Mouse (Mus musculus) adrenal gland, adult (tissue): ENCODE measurements around the gene Shroom4.
A peak's percentile ranks its signal among the peaks of the same experiment; 100 is the strongest.

Source experiments
- DNase-seq, 2 experiments: peaks; one replicate each; pipeline ENCODE4 v3.0.0; 2022 to 2023; ENCODE audit warnings: low spot score in 1 of 2; ENCODE audit not compliant: inconsistent age in 2 of 2

Shroom4 gene

GRCm38 (mm10) chrX:6490433-6490832 lies 90.8 kb downstream of the Shroom4 start:
- DNase-seq: no peak

DNA sequence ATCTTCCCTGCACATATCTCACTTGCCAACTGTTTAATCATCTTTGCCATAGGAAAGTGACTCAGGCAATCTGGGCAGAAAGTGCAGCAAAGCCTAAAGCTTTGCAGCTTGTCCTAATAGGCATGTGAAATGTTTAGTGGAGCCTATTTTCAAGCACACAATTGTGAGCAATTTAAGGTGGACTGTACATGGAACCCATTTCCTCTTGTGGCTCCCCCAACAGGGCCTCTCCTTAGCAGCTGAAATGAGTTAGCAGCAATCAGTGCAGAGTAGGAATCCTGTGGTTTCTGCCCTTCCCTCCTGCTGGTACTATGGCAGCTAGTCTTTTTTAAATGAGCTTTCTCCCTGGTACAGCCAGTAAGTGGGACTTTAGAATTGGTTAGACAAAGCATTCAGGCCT lies 95.8 kb downstream of the Shroom4 start:
- no peak for DNase-seq

DNA sequence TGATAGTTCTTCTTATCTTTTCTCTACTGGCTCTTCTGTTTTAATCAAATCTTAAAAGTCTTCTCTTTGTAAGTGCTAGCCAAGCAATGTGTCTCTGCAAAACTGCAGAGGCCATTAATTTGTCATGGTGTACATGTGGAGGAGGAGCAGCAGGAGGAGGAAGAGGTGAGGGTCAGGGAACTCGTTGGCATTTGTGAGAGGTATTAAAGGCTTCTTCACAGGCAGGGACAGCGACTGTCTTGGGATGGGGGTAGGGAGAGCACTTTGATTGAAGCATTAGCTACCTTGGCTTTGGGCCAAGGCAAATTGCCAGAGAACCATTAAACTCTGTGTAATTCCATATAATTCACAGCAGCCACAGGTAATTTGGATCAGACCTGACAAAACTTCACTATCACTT lies 96.7 kb downstream of the Shroom4 start:
- DNase-seq: no peak

DNA sequence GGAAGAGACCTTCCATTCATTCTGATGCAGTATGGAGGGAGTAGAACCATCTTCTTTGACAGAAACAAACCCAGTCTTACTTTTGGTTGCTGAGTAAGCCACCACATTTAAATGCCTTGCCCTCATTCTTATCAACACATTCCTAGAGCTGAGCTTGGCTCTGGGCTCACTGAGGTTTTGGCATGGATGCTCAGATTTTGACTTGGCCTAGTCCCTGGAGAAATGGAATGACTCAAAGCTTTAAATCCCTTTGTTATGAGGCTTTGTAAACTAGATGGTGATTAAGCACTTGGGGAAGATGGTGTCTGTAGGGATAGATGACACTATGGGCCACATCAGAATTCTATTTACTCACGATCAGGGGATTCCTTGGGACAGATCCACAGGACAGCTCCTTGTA lies 102.2 kb downstream of the Shroom4 start:
- DNase-seq: peak in 1 of 2 experiments; percentile 37

- DNase-seq: no peak
These were observed 117.6 kb downstream of the Shroom4 start for GRCm38 (mm10) chrX:6517217-6517616.

- DNase-seq: no peak
These were observed 118.8 kb downstream of the Shroom4 start for GRCm38 (mm10) chrX:6518421-6518820.

- peak in 1 of 2 experiments; percentile 76 for DNase-seq
These were observed 123.3 kb downstream of the Shroom4 start for GRCm38 (mm10) chrX:6522935-6523334.

GRCm38 (mm10) chrX:6536636-6537035 lies 137.0 kb downstream of the Shroom4 start:
- no peak for DNase-seq

DNA sequence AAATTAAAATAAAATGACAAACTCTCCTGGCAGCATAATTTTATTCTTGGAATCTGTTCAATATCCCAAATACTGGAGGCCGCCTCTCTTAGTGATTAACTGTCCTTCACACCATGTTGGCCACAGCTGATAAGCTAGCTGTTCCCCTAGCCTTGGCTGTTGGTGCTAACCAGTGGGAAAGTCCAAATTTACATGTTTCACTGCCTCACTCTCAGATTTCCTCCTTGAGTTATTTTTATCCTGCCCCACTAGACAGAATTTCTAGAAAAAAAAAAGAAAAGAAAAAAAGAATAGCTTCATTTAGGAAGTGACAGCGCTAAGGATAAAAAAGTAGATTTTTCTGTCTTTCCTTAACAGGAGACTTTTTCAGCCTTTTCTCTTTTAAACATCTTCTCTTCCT lies 138.0 kb downstream of the Shroom4 start:
- no peak for DNase-seq

GRCm38 (mm10) chrX:6565066-6565465 lies 165.4 kb downstream of the Shroom4 start:
- no peak for DNase-seq

DNA sequence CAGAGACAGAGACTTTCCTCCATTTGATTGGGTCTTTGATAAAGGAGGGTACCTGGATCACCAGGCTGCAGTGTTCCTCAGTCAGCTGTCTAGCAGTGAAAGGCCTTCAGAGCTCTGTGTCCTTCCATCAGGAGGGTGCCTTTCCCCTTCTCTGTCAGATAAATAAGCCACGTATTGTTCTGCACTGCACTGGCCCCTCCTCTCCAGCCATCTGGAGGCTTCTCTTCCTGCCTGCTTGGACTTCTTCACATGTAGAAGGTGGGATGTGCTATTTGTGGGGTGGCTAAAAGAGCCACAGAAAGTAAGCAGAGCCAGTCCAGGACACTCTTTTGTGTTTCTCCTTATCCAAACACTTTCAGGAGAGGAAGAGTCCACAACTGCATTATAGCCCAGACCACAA lies 174.9 kb downstream of the Shroom4 start:
- no peak for DNase-seq

GRCm38 (mm10) chrX:6577001-6577400 lies 177.3 kb downstream of the Shroom4 start:
- peak; percentile 27 to 59 for DNase-seq

- no peak for DNase-seq
These were observed 181.0 kb downstream of the Shroom4 start for GRCm38 (mm10) chrX:6580671-6581070.

DNA sequence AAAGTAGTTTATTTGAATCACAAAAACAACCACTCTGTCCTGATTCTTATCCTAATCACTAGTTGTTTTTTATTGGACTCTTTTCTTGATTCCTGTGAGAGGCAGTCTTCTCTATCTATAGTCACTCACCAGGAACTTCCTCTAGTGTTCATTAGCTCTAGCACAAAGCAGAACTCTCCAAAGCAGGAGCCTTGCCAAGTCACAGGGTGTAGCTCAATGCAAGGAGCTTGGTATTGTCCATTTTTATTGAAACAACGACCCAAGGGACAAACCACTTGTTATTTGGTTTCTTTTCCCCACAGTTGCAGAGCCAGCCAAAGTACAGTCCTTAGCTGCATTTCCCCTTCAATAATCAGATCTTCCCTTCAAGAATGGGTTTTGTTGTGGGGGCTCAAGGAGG lies 181.5 kb downstream of the Shroom4 start:
- no peak for DNase-seq

GRCm38 (mm10) chrX:6582646-6583045 lies 183.0 kb downstream of the Shroom4 start:
- DNase-seq: no peak

DNA sequence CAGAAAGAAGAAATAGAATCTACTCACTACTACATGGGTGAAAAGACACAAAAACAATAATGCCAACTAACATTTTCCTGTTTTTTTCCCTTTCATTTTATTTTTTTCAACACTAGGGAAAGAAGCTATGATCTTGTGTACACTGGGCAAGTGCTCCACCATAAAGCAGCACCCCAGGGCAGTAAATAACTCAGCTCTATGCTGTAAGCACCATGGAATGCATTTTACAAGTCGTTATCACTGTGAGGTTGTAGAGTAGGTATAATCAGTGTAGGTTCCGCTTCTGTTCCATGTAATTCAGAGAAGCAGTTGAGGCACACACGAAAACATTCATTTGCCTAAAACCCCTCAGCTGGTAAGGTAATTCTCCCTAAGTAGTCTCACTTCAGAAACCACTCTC lies 194.5 kb downstream of the Shroom4 start:
- DNase-seq: no peak

GRCm38 (mm10) chrX:6654024-6654423 lies 254.4 kb downstream of the Shroom4 start:
- peak in 1 of 2 experiments; percentile 63 for DNase-seq

DNA sequence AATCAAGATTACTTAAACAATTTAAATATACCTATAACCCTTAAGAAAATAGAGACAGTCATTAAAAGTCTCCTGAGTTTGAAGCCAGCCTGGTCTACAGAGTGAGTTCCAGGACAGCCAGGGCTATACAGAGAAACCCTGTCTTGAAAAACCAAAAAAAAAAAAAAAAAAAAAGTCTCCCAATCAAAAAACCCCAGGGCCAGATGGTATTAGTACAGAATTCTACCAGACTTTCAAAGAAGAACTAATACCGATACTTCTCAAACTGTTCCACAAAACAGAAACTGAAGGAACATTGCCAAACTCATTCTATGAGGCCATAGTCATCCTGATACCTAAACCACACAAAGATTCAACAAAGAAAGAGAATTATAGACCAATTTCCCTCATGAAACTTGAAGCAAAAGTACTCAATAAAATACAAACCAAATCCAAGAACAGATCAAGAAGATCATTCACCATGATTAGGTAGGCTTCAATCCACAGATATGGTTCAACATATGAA lies 259.2 kb downstream of the Shroom4 start:
- no peak for DNase-seq
